Mouse (Mus musculus) heart, embryonic 13.5 days (tissue): ENCODE measurements around the gene Gpc2. TPM values are rescaled to one million over a fixed set of nuclear protein-coding genes. Genes with fewer than 3 reads are reported as not detected.

Experiments
- ATAC-seq: fragments of 200-750 bp; cut with Nextera tagmentation; 2 replicates; pipeline ENCODE4 v1.8.0; 2017; ENCODE audit warnings: moderate TSS enrichment; ENCODE audit not compliant: insufficient number of reproducible peaks, low FRiP score, low TSS enrichment; ENCODE audit errors: extremely low read depth
- H3K27ac ChIP-seq: fragments of 300-500 bp; sonication (generic); replicated peaks from 2 replicates; pipeline ENCODE4 v1.5.1; 2015; ENCODE audit warnings: moderate library complexity, mild to moderate bottlenecking, inconsistent platforms
- H3K27me3 ChIP-seq: fragments of 300-500 bp; sonication (generic); replicated peaks from 2 replicates; pipeline ENCODE4 v1.6.1; 2015; ENCODE audit warnings: mild to moderate bottlenecking, inconsistent platforms
- H3K36me3 ChIP-seq: fragments of 300-500 bp; sonication (generic); 2 replicates; pipeline ENCODE4 v1.6.1; 2015; ENCODE audit warnings: mild to moderate bottlenecking, inconsistent platforms
- H3K4me1 ChIP-seq: fragments of 300-500 bp; sonication (generic); 2 replicates; pipeline ENCODE4 v1.6.1; 2015; ENCODE audit warnings: inconsistent platforms
- H3K4me2 ChIP-seq: fragments of 300-500 bp; sonication (generic); 2 replicates; pipeline ENCODE4 v1.6.1; 2015; ENCODE audit warnings: inconsistent platforms, mild to moderate bottlenecking, moderate library complexity
- H3K4me3 ChIP-seq: fragments of 300-500 bp; sonication (generic); 2 replicates; pipeline ENCODE4 v1.5.1; 2015; ENCODE audit warnings: moderate library complexity, mild to moderate bottlenecking, inconsistent platforms
- H3K9ac ChIP-seq: fragments of 300-500 bp; sonication (generic); 2 replicates; pipeline ENCODE4 v1.6.1; 2015; ENCODE audit warnings: inconsistent platforms, mild to moderate bottlenecking, moderate library complexity
- H3K9me3 ChIP-seq: fragments of 300-500 bp; sonication (generic); 2 replicates; pipeline ENCODE4 v1.6.1; 2016; ENCODE audit warnings: inconsistent platforms
- WGBS: fragments of 180-500 bp; shearing (Covaris S2); methylation state at CpG from one replicate; pipeline ENCODE4 v1.1.7; 2015; ENCODE audit warnings: mixed read lengths; 5-methylcytosine and 5-hydroxymethylcytosine counted together
- polyA plus RNA-seq: library from polyadenylated mRNA; unstranded; fragments of >200 nt; fragmentation: Nextera tagmentation; extraction: Ambion mirVana; gene quantifications from 2 replicates; pipeline ENCODE4 v1.2.1, GENCODE M21; 2015

The Gpc2 gene
- polyA plus RNA-seq, 1 experiment from 2014 or later: 9.3 TPM

DNA sequence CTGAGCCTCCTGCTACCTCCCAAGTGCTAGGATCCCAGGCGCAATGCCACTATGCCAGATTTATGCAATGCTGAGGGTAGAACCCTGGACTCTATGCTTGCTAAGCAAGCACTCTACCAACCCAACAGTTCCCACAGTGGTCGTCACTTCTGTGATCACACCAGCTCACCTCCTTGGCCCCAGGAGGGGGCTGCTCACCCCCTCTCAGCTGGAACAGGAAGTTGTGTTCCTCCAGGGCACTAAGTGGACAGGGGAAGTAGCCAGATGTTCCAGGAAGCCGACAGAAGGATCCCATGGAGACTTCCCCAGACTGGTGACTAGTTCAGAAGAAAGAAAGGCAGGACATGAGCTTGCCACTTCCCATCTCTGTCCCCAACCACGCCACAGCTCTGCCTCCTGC is 17.8 kb downstream of the Gpc2 start:
- no peak overlapping the region; the same call in 1 of the 2 replicates for H3K9ac ChIP-seq
- 70% methylated on average over 4 of the region's 4 CpGs for WGBS
- H3K4me1 ChIP-seq: peaks cover 61% of the 10 kb centered on the region
- H3K4me2 ChIP-seq: no peak overlapping the region
- H3K36me3 ChIP-seq: peaks cover 56% of the 10 kb centered on the region
- H3K27ac ChIP-seq: no peak overlapping the region
- no peak for ATAC-seq
- H3K4me3 ChIP-seq: no peak overlapping the region
- H3K27me3 ChIP-seq: no peaks in the 10 kb centered on the region
- no peaks in the 10 kb centered on the region for H3K9me3 ChIP-seq

- 51% methylated on average over 11 of the region's 11 CpGs for WGBS
- peak overlapping the region; percentile 12; the same call in 1 of the 2 replicates for H3K4me2 ChIP-seq
- H3K9ac ChIP-seq: peak overlapping the region; percentile 64
- H3K9me3 ChIP-seq: no peaks in the 10 kb centered on the region
- no peaks in the 10 kb centered on the region for H3K27me3 ChIP-seq
- peaks cover 71% of the 10 kb centered on the region for H3K4me1 ChIP-seq
- peaks cover 48% of the 10 kb centered on the region for H3K36me3 ChIP-seq
- H3K4me3 ChIP-seq: no peak overlapping the region
- peak overlapping the region; percentile 45; the same call in 1 of the 2 replicates for H3K27ac ChIP-seq
- ATAC-seq: no peak
These were observed 19.0 kb downstream of the Gpc2 start for GRCm38 (mm10) chr5:138260834-138261233.

DNA sequence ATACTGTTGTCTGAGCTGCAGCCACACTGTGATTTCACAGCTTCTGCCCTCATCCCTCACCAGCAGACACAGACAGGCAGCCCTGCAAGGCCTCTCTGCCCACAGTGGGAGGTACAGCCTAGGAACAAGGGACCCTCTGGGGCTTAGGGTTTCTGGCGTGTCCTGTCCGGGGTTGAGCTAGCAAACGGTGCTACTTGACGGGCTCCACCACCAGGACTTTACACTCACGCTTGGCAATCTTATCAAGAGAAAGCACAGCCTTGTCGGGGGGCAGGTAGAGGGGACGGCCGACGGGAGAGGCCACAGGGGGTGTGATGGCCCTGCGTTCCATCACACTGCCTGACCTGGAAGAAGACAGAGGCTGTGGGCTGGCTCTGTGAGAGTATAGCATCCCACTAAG is 19.8 kb downstream of the Gpc2 start:
- no peak for ATAC-seq
- Histone ChIP-seq H3K36me3 (peaks cover 43% of the 10 kb centered on the region), H3K4me1 (peaks cover 71% of the 10 kb centered on the region), H3K27me3 (no peaks in the 10 kb centered on the region), H3K4me2 (peak overlapping the region; percentile 12; the same call in 1 of the 2 replicates), H3K9ac (peak overlapping the region; percentile 64), H3K27ac (peak overlapping the region; percentile 45), H3K9me3 (no peaks in the 10 kb centered on the region), H3K4me3 (no peak overlapping the region)
- WGBS: 41% methylated on average over 10 of the region's 10 CpGs

GRCm38 (mm10) chr5:138258993-138259392 is 20.8 kb downstream of the Gpc2 start:
- Histone ChIP-seq H3K27me3 (no peaks in the 10 kb centered on the region), H3K9me3 (no peaks in the 10 kb centered on the region), H3K27ac (peak overlapping the region; percentile 45), H3K9ac (0 out of 2 replicates have a peak overlapping the region, but pooled peaks have one; percentile 40), H3K4me3 (no peak overlapping the region), H3K36me3 (peaks cover 43% of the 10 kb centered on the region), H3K4me2 (0 out of 2 replicates have a peak overlapping the region, but pooled peaks have one; percentile 1), H3K4me1 (peaks cover 66% of the 10 kb centered on the region)
- WGBS: 48% methylated on average over 7 of the region's 7 CpGs
- no peak for ATAC-seq

DNA sequence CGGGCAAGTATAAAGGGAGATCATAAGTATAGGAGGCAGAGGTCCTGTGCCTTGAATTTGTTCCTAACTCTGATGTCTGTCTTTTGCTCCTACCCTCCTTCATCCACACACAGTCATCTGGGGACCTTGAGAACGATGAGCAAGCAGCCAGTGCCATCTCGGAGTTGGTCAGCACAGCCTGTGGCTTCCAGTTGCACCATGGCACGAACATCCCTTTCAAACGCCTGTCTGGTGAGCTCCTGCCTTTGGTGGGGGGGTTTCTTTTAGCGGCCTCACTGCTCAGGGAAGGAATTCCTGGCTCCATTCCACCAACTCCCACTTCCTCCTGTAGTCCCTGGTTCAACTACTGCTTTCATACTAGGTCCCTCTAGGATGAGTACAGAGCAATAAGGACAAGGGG is 21.3 kb downstream of the Gpc2 start:
- WGBS: 58% methylated on average over 6 of the region's 6 CpGs
- H3K4me3 ChIP-seq: no peak overlapping the region
- H3K36me3 ChIP-seq: peaks cover 43% of the 10 kb centered on the region
- peaks cover 66% of the 10 kb centered on the region for H3K4me1 ChIP-seq
- 0 out of 2 replicates have a peak overlapping the region, but pooled peaks have one; percentile 1 for H3K4me2 ChIP-seq
- peak overlapping the region; percentile 45; the same call in 1 of the 2 replicates for H3K27ac ChIP-seq
- 0 out of 2 replicates have a peak overlapping the region, but pooled peaks have one; percentile 38 for H3K9ac ChIP-seq
- no peaks in the 10 kb centered on the region for H3K27me3 ChIP-seq
- ATAC-seq: no peak
- H3K9me3 ChIP-seq: no peaks in the 10 kb centered on the region

- no peaks in the 10 kb centered on the region for H3K9me3 ChIP-seq
- no peaks in the 10 kb centered on the region for H3K27me3 ChIP-seq
- peaks cover 43% of the 10 kb centered on the region for H3K36me3 ChIP-seq
- H3K4me3 ChIP-seq: no peak overlapping the region
- no peak for ATAC-seq
- no peak overlapping the region for H3K27ac ChIP-seq
- peaks cover 64% of the 10 kb centered on the region for H3K4me1 ChIP-seq
- 76% methylated on average over 3 of the region's 3 CpGs for WGBS
- no peak overlapping the region for H3K9ac ChIP-seq
- H3K4me2 ChIP-seq: no peak overlapping the region
These were observed 21.7 kb downstream of the Gpc2 start for GRCm38 (mm10) chr5:138258078-138258477.

GRCm38 (mm10) chr5:138257585-138257978 is 22.2 kb downstream of the Gpc2 start:
- no peak overlapping the region for H3K4me2 ChIP-seq
- H3K4me3 ChIP-seq: no peak overlapping the region
- H3K9me3 ChIP-seq: no peaks in the 10 kb centered on the region
- no peak overlapping the region for H3K9ac ChIP-seq
- WGBS: 95% methylated on average over 4 of the region's 4 CpGs
- H3K27me3 ChIP-seq: no peaks in the 10 kb centered on the region
- peaks cover 59% of the 10 kb centered on the region for H3K4me1 ChIP-seq
- no peak overlapping the region for H3K27ac ChIP-seq
- peaks cover 43% of the 10 kb centered on the region for H3K36me3 ChIP-seq
- ATAC-seq: no peak

- no peak for ATAC-seq
- H3K27me3 ChIP-seq: no peaks in the 10 kb centered on the region
- H3K36me3 ChIP-seq: peaks cover 43% of the 10 kb centered on the region
- H3K4me1 ChIP-seq: peaks cover 54% of the 10 kb centered on the region
- no peak overlapping the region for H3K4me3 ChIP-seq
- H3K9me3 ChIP-seq: no peaks in the 10 kb centered on the region
- no peak overlapping the region for H3K27ac ChIP-seq
- no peak overlapping the region for H3K9ac ChIP-seq
- 81% methylated on average over 10 of the region's 10 CpGs for WGBS
- no peak overlapping the region for H3K4me2 ChIP-seq
These were observed 22.7 kb downstream of the Gpc2 start for GRCm38 (mm10) chr5:138256966-138257584.

- H3K36me3 ChIP-seq: peaks cover 35% of the 10 kb centered on the region
- WGBS: 19% methylated on average over 7 of the region's 7 CpGs
- no peaks in the 10 kb centered on the region for H3K27me3 ChIP-seq
- H3K27ac ChIP-seq: peak overlapping the region; percentile 89
- peak overlapping the region; percentile 89 for H3K9ac ChIP-seq
- no peaks in the 10 kb centered on the region for H3K9me3 ChIP-seq
- peak overlapping the region; percentile 86 for H3K4me3 ChIP-seq
- ATAC-seq: no peak
- H3K4me2 ChIP-seq: peak overlapping the region; percentile 85
- H3K4me1 ChIP-seq: peaks cover 49% of the 10 kb centered on the region
These were observed 23.7 kb downstream of the Gpc2 start for GRCm38 (mm10) chr5:138256094-138256467.

DNA sequence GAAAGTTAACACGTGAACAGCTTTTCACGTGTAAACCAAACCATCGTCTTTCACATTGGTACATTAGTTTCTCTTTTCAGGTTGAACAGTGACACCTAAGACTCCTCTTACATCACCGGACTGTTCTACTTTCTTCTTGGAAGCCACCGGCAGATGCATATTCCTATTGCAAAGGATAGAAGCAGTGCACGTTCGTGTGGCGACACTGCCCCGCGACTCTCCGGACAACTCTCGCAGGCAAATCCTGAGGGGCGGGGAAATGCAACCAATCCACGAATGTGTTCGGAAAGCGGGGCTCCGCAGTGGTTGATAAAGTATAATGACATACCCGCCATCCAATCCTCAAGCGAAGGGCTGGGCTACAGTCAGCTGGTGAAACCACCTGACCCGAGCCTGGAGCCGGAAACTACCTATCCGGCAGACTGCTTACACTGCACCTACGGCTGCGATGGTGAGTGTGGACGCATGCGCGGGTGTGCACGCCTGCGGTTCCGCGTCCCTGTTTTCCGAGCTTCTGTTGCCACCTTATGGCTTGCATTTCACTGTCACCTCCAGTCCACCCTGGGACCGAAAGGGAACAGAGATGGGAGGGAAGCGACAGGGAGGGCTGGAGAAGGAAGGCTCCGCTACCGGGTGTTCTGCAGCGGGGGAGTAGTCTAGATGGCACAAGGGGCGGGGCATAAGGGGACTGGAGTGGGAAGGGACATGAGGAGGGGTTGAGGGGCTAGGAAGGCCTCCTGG is 24.3 kb downstream of the Gpc2 start, which contains the start of gene Lamtor4:
TSS of gene Lamtor4 (plus strand) at position 130 of the 741 bp plus-strand sequence.
- Histone ChIP-seq H3K9me3 (no peaks in the 10 kb centered on the region), H3K27ac (peak within 1 kb of the TSS; percentile 89), H3K9ac (peak within 1 kb of the TSS; percentile 89), H3K4me1 (peaks cover 44% of the 10 kb centered on the region), H3K4me3 (peak within 1 kb of the TSS; percentile 86), H3K4me2 (peak within 1 kb of the TSS; percentile 85), H3K36me3 (peaks cover 30% of the 10 kb centered on the region), H3K27me3 (no peaks in the 10 kb centered on the region)
- peak; percentile 97 for ATAC-seq
- WGBS: under 1% methylated on average over 38 of the region's 38 CpGs

DNA sequence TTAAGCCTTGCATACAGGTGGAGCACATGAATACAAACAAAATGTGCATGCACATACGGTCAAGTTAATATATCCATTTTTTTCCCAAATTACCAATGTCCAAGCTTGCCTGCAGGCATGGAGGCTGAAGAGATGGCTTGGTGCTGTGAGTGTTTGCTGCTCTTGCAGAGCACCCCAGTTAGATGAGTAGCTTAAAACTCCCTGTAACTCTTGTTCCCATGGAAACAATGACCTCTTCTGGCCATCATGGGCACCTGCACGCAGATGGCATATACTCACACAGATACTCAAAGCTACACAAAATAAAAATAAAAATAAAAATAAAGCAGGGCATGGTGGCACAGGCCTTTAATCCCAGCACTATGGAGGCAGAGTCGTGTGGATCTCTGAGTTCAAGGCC is 26.7 kb downstream of the Gpc2 start:
- Histone ChIP-seq H3K27ac (no peak overlapping the region), H3K9me3 (no peaks in the 10 kb centered on the region), H3K36me3 (peaks cover 8% of the 10 kb centered on the region; the same call in 1 of the 2 replicates), H3K4me1 (peaks cover 20% of the 10 kb centered on the region), H3K4me2 (no peak overlapping the region), H3K27me3 (no peaks in the 10 kb centered on the region), H3K4me3 (no peak overlapping the region), H3K9ac (no peak overlapping the region)
- ATAC-seq: no peak
- 88% methylated on average over 3 of the region's 3 CpGs for WGBS
